Mouse (Mus musculus): ENCODE measurements around the gene Fras1.

Fras1 gene

GRCm38 (mm10) chr5:96408291-96408690 lies 34.5 kb downstream of the Fras1 start:
- WGBS = 73% methylated on average over 2 of the region's 2 CpGs

- WGBS = 79% methylated on average over 11 of the region's 11 CpGs
These were observed 39.1 kb downstream of the Fras1 start for GRCm38 (mm10) chr5:96412754-96413394.

GRCm38 (mm10) chr5:96417121-96417520 lies 43.4 kb downstream of the Fras1 start:
- 56% methylated on average over 4 of the region's 4 CpGs for WGBS

GRCm38 (mm10) chr5:96421550-96421949 lies 47.8 kb downstream of the Fras1 start:
- 68% methylated on average over 3 of the region's 3 CpGs for WGBS

- 88% methylated on average over 5 of the region's 5 CpGs for WGBS
These were observed 49.0 kb downstream of the Fras1 start for GRCm38 (mm10) chr5:96422716-96423115.

- WGBS = 91% methylated on average over 8 of the region's 8 CpGs
These were observed 51.6 kb downstream of the Fras1 start for GRCm38 (mm10) chr5:96425391-96425790.

GRCm38 (mm10) chr5:96429532-96430141 lies 55.9 kb downstream of the Fras1 start:
- 74% methylated on average over 13 of the region's 13 CpGs for WGBS

GRCm38 (mm10) chr5:96437870-96438269 lies 64.1 kb downstream of the Fras1 start:
- whole genome bisulfite sequencing = 65% methylated on average over 4 of the region's 4 CpGs

- 72% methylated on average over 4 of the region's 4 CpGs for WGBS
These were observed 66.1 kb downstream of the Fras1 start for GRCm38 (mm10) chr5:96439811-96440210.

GRCm38 (mm10) chr5:96447460-96447859 lies 73.7 kb downstream of the Fras1 start:
- 94% methylated on average over 7 of the region's 7 CpGs for WGBS

GRCm38 (mm10) chr5:96452027-96452426 lies 78.3 kb downstream of the Fras1 start:
- 83% methylated on average over 1 of the region's 1 CpGs for WGBS

- 91% methylated on average over 5 of the region's 5 CpGs for WGBS
These were observed 79.6 kb downstream of the Fras1 start for GRCm38 (mm10) chr5:96453386-96453785.

- 58% methylated on average over 3 of the region's 3 CpGs for WGBS
These were observed 80.7 kb downstream of the Fras1 start for GRCm38 (mm10) chr5:96454422-96454821.

GRCm38 (mm10) chr5:96455241-96455640 lies 81.5 kb downstream of the Fras1 start:
- WGBS = 64% methylated on average over 2 of the region's 2 CpGs

GRCm38 (mm10) chr5:96457436-96457958 lies 83.7 kb downstream of the Fras1 start:
- whole genome bisulfite sequencing = 23% methylated on average over 4 of the region's 4 CpGs

GRCm38 (mm10) chr5:96459605-96460004 lies 85.8 kb downstream of the Fras1 start:
- WGBS = 78% methylated on average over 4 of the region's 4 CpGs

- WGBS = 99% methylated on average over 2 of the region's 2 CpGs
These were observed 88.4 kb downstream of the Fras1 start for GRCm38 (mm10) chr5:96462197-96462596.

- 63% methylated on average over 7 of the region's 7 CpGs for WGBS
These were observed 92.7 kb downstream of the Fras1 start for GRCm38 (mm10) chr5:96466461-96466860.

- WGBS = 21% methylated on average over 3 of the region's 3 CpGs
These were observed 98.2 kb downstream of the Fras1 start for GRCm38 (mm10) chr5:96471995-96472394.

GRCm38 (mm10) chr5:96475488-96475887 lies 101.7 kb downstream of the Fras1 start:
- WGBS = 67% methylated on average over 3 of the region's 3 CpGs

GRCm38 (mm10) chr5:96481159-96481558 lies 107.4 kb downstream of the Fras1 start:
- WGBS = 85% methylated on average over 2 of the region's 2 CpGs

GRCm38 (mm10) chr5:96482054-96482453 lies 108.3 kb downstream of the Fras1 start:
- WGBS = 89% methylated on average over 4 of the region's 4 CpGs

GRCm38 (mm10) chr5:96492497-96492896 lies 118.7 kb downstream of the Fras1 start:
- WGBS = 86% methylated on average over 1 of the region's 1 CpGs
